Mouse (Mus musculus): ENCODE results near the gene Ap1s1.

Ap1s1 gene

GRCm38 (mm10) chr5:137062601-137063000, 16.7 kb upstream of the Ap1s1 start:
- no peak for DNase-seq

- peak; percentile 54 to 61 for DNase-seq
Observed at GRCm38 (mm10) chr5:137061809-137062481, 16.0 kb upstream of the Ap1s1 start.

- no peak for DNase-seq
Observed at GRCm38 (mm10) chr5:137054873-137055272, 8.9 kb upstream of the Ap1s1 start.

- no peak for DNase-seq
Observed at GRCm38 (mm10) chr5:137054299-137054698, 8.4 kb upstream of the Ap1s1 start.

GRCm38 (mm10) chr5:137051914-137052505, 6.1 kb upstream of the Ap1s1 start:
- DNase-seq, result no peak

GRCm38 (mm10) chr5:137051125-137051524, 5.2 kb upstream of the Ap1s1 start:
- no peak for DNase-seq

GRCm38 (mm10) chr5:137046991-137047390, 1.1 kb upstream of the Ap1s1 start:
- no peak for DNase-seq

- DNase-seq, result no peak
Observed at GRCm38 (mm10) chr5:137046324-137046718, 386 bp upstream of the Ap1s1 start.

GRCm38 (mm10) chr5:137043997-137044396, 1.9 kb downstream of the Ap1s1 start:
- DNase-seq, result no peak

GRCm38 (mm10) chr5:137041442-137041841, 4.5 kb downstream of the Ap1s1 start:
- no peak for DNase-seq

GRCm38 (mm10) chr5:137039453-137039852, 6.5 kb downstream of the Ap1s1 start:
- DNase-seq, result no peak

GRCm38 (mm10) chr5:137036211-137036610, 9.7 kb downstream of the Ap1s1 start:
- no peak for DNase-seq

- DNase-seq, result peak; percentile 90 to 93
Observed at GRCm38 (mm10) chr5:137032641-137033074, 13.3 kb downstream of the Ap1s1 start.

GRCm38 (mm10) chr5:137032033-137032421, 13.9 kb downstream of the Ap1s1 start:
- peak in 1 of 2 experiments; percentile 17 for DNase-seq

GRCm38 (mm10) chr5:137031076-137032032, 14.6 kb downstream of the Ap1s1 start:
- DNase-seq, result peak in 1 of 2 experiments; percentile 19

- DNase-seq, result no peak
Observed at GRCm38 (mm10) chr5:137030416-137030810, 15.5 kb downstream of the Ap1s1 start.

- peak; percentile 92 to 94 for DNase-seq
Observed at GRCm38 (mm10) chr5:137029643-137030415, 16.1 kb downstream of the Ap1s1 start.

GRCm38 (mm10) chr5:137029273-137029585, 16.7 kb downstream of the Ap1s1 start:
- DNase-seq, result no peak

- DNase-seq, result no peak
Observed at GRCm38 (mm10) chr5:137028561-137029272, 17.2 kb downstream of the Ap1s1 start.

- no peak for DNase-seq
Observed at GRCm38 (mm10) chr5:137026092-137026491, 19.8 kb downstream of the Ap1s1 start, which contains the start of gene Vgf. Vgf (plus strand) TSS chr5:137026392.

GRCm38 (mm10) chr5:137025132-137025531, 20.8 kb downstream of the Ap1s1 start:
- DNase-seq, result peak; percentile 64 to 74

- DNase-seq, result no peak
Observed at GRCm38 (mm10) chr5:137024318-137024717, 21.6 kb downstream of the Ap1s1 start.
